Mouse (Mus musculus): ENCODE measurements around the gene Ctdnep1. TPM values are rescaled to one million over a fixed set of nuclear protein-coding genes. Genes with fewer than 3 reads are reported as not detected.

Ctdnep1 gene
- total RNA-seq, 2 experiments from 2014 or later, result 217 to 261 TPM

GRCm38 (mm10) chr11:70019495-70020021, 38.6 kb downstream of the Ctdnep1 start:
- peak overlapping the region; percentile 79 for H3K27ac ChIP-seq
- TF ChIP-seq CTCF (IDR thresholded peaks at IDR 0.05), result no peak
- no peak for DNase-seq
- H3K4me3 ChIP-seq, result peak overlapping the region; percentile 69
- intact Hi-C loops (cut with DNase I), result no loop called here

GRCm38 (mm10) chr11:70020022-70020631, 39.2 kb downstream of the Ctdnep1 start:
- DNase-seq, result no peak
- Histone ChIP-seq H3K27ac (peak overlapping the region; percentile 79), H3K4me3 (peak overlapping the region; percentile 72; the same call in 1 of the 2 replicates)
- no peak for TF ChIP-seq CTCF (IDR thresholded peaks at IDR 0.05)
- intact Hi-C loops (cut with DNase I), result no loop called here

DNA sequence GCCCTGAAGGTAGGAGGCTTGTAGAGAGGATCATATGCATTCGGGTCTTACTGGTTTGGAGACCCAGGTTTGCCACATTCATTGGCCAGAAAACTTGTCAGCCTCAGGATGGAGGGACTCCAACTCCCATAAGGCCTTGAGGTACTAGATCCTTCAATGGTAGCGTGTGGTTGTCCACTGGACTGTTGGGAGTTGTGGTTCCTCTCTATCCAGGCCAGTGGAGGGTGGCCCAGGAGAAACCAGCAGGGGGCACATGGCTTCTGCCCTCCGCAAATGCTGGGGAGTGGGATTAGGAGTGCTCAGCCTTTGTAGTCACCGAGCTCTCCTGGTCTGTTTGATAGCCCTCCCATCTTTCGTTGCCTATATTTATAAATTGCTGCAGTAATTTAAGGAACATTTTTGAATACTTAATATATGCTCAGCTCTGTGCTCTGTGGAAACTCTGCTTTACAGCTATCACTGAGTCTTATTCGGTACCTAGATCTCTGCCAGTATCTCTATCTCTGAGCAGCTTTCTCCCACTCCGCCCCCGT, 39.8 kb downstream of the Ctdnep1 start:
- H3K4me3 ChIP-seq, result peak overlapping the region; percentile 72
- peak; percentile 78 for TF ChIP-seq CTCF (IDR thresholded peaks at IDR 0.05)
- intact Hi-C loops (cut with DNase I), result no loop called here
- peak overlapping the region; percentile 86 for H3K27ac ChIP-seq
- DNase-seq, result peak; percentile 83

- peak; percentile 98 for DNase-seq
- no peak for TF ChIP-seq CTCF (IDR thresholded peaks at IDR 0.05)
- H3K27ac ChIP-seq, result peak overlapping the region; percentile 86
- intact Hi-C loops (cut with DNase I), result no loop called here
- H3K4me3 ChIP-seq, result peak overlapping the region; percentile 72
Measured at GRCm38 (mm10) chr11:70021264-70022132, 40.5 kb downstream of the Ctdnep1 start.

GRCm38 (mm10) chr11:70023481-70024150, 42.7 kb downstream of the Ctdnep1 start:
- TF ChIP-seq CTCF (IDR thresholded peaks at IDR 0.05), result no peak
- Histone ChIP-seq H3K27ac (peak overlapping the region; percentile 10; the same call in 1 of the 2 replicates), H3K4me3 (peak overlapping the region; percentile 62)
- peak; percentile 49 for DNase-seq
- intact Hi-C loops (cut with DNase I), result no loop called here

DNA sequence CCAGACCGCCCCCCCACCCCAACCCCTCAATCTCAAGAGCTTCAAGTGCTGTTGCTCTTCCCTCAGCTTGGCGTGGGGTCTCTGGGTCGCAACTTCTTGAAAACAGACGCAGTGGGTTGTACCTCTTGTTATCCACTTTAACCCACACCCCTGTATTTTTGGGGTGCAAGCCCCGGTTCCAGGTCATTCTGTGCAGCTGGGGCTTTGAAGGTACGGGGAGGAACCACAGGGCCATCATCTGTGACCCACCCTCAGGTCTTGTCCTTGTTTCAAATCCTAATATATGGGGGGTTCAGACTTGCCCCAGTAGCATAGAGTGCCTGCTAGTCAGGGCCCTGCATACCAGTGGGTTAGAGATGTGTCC, 43.2 kb downstream of the Ctdnep1 start:
- H3K27ac ChIP-seq, result no peak overlapping the region; the same call in 1 of the 2 replicates
- no peak for TF ChIP-seq CTCF (IDR thresholded peaks at IDR 0.05)
- peak overlapping the region; percentile 62 for H3K4me3 ChIP-seq
- intact Hi-C loops (cut with DNase I), result no loop called here
- DNase-seq, result no peak

DNA sequence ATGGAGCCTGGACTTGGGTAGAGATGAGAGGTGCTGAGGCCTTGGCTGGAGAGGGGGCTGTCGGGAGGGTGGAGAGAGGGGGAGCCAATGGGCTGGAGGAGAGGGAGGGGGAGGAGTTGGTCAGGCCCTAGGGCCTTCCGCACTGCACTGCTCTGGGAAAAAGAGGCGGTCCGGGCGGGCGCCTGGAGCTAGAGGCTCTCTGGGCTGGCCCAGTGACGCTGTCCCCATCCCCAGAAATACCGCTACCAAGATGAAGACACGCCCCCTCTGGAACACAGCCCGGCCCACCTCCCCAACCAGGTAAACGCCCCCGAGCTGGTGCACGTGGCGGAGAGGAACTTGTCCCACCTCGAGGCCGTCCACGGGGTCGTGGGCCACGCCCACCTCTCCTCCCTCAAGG, 45.7 kb downstream of the Ctdnep1 start:
- TF ChIP-seq CTCF (IDR thresholded peaks at IDR 0.05), result no peak
- peak; percentile 80 for DNase-seq
- Histone ChIP-seq H3K27ac (peak overlapping the region; percentile 82), H3K4me3 (peak overlapping the region; percentile 69)
- intact Hi-C loops (cut with DNase I), result no loop called here

DNA sequence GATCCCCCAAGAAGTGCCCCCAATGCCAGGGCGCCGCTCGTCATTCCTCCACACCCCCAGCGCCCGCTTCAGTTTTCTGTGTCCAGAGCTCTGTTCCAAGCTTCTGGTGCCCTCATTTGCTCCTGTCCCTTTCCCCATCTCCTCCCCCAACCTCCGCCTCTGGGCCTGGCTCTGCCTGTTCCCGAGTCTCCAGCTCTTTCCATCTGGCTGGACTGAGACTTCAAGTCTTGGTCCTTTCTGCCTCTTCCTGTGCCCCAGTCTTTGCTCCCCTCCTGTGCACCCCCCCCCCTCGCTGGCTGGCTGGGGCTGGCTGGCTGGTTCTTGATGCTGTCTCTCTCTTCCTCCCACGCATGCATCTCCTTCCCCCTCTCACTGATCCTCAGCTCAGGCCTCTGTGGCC, 46.4 kb downstream of the Ctdnep1 start:
- H3K4me3 ChIP-seq, result peak overlapping the region; percentile 69
- intact Hi-C loops (cut with DNase I), result no loop called here
- TF ChIP-seq CTCF (IDR thresholded peaks at IDR 0.05), result no peak
- peak overlapping the region; percentile 82 for H3K27ac ChIP-seq
- DNase-seq, result peak; percentile 62

- intact Hi-C loops (cut with DNase I), result no loop called here
- TF ChIP-seq CTCF (IDR thresholded peaks at IDR 0.05), result no peak
- DNase-seq, result peak; percentile 51
- H3K27ac ChIP-seq, result peak overlapping the region; percentile 82
- H3K4me3 ChIP-seq, result peak overlapping the region; percentile 69
Measured at GRCm38 (mm10) chr11:70028401-70029129, 47.6 kb downstream of the Ctdnep1 start.

- intact Hi-C loops (cut with DNase I), result no loop called here
- H3K4me3 ChIP-seq, result peak overlapping the region; percentile 69
- H3K27ac ChIP-seq, result peak overlapping the region; percentile 82
- peak; percentile 89 for DNase-seq
- no peak for TF ChIP-seq CTCF (IDR thresholded peaks at IDR 0.05)
Measured at GRCm38 (mm10) chr11:70029130-70029801, 48.3 kb downstream of the Ctdnep1 start.

GRCm38 (mm10) chr11:70029829-70030550, 49.0 kb downstream of the Ctdnep1 start:
- no peak for DNase-seq
- Histone ChIP-seq H3K4me3 (peak overlapping the region; percentile 69), H3K27ac (peak overlapping the region; percentile 82)
- intact Hi-C loops (cut with DNase I), result no loop called here
- TF ChIP-seq CTCF (IDR thresholded peaks at IDR 0.05), result no peak
